Mouse (Mus musculus) midbrain, embryonic 14.5 days (tissue): ENCODE measurements at regions not wholly inside any gene's neighbourhood (a gene's known extent, or its start where the extent isn't known, plus 50 kb on each side); places are given as distances from the start of the nearest gene placed in this dataset.
A peak's percentile ranks its signal among the peaks of the same experiment; 100 is the strongest.

ENCODE experiments used
- ATAC-seq: fragments of 200-750 bp; cut with Nextera tagmentation; 2 replicates; pipeline ENCODE4 v1.8.0; 2017; ENCODE audit warnings: moderate number of reproducible peaks, moderate library complexity; ENCODE audit not compliant: low FRiP score, low TSS enrichment
- DNase-seq: peaks from one replicate; pipeline ENCODE4 v3.0.0-alpha.2; 2015
- H3K27ac ChIP-seq: fragments of 300-500 bp; sonication (generic); replicated peaks from 2 replicates; pipeline ENCODE4 v1.5.1; 2014; ENCODE audit warnings: mild to moderate bottlenecking, low read depth, low read length, moderate library complexity
- H3K27me3 ChIP-seq: fragments of 300-500 bp; sonication (generic); 2 replicates; pipeline ENCODE4 v1.6.1; 2014; ENCODE audit warnings: low read length, control low read depth, mixed read lengths; ENCODE audit not compliant: control insufficient read depth, insufficient read depth
- H3K36me3 ChIP-seq: fragments of 300-500 bp; sonication (generic); 2 replicates; pipeline ENCODE4 v1.6.1; 2014; ENCODE audit warnings: low read length, control low read depth; ENCODE audit not compliant: control insufficient read depth, insufficient read depth
- H3K4me1 ChIP-seq: fragments of 300-500 bp; sonication (generic); 2 replicates; pipeline ENCODE4 v1.6.1; 2014; ENCODE audit warnings: mild to moderate bottlenecking, antibody characterized with exemption, low read length, control low read depth; ENCODE audit not compliant: control insufficient read depth, insufficient read depth
- H3K4me2 ChIP-seq: fragments of 300-500 bp; sonication (generic); 2 replicates; pipeline ENCODE4 v1.6.1; 2014; ENCODE audit warnings: mild to moderate bottlenecking, low read length, moderate library complexity
- H3K4me3 ChIP-seq: fragments of 300-500 bp; sonication (generic); replicated peaks from 2 replicates; pipeline ENCODE4 v1.5.1; 2014; ENCODE audit warnings: low read depth, low read length
- H3K9ac ChIP-seq: fragments of 300-500 bp; sonication (generic); replicated peaks from 2 replicates; pipeline ENCODE4 v1.6.1; 2014; ENCODE audit warnings: mild to moderate bottlenecking, low read length, moderate library complexity
- H3K9me3 ChIP-seq: fragments of 300-500 bp; sonication (generic); 2 replicates; pipeline ENCODE4 v1.6.1; 2016; ENCODE audit warnings: low read length, control low read depth, mixed read lengths; ENCODE audit not compliant: control insufficient read depth
- WGBS: fragments of 180-500 bp; shearing (Covaris S2); extraction: QIAGEN DNeasy Blood & Tissue Kit; methylation state at CpG from one replicate; pipeline ENCODE4 v1.1.7; 2014; 5-methylcytosine and 5-hydroxymethylcytosine counted together

GRCm38 (mm10) chr3:40441092-40442036 is 89.7 kb upstream of the Intu start:
- Histone ChIP-seq H3K9ac (no peak overlapping the region), H3K4me2 (no peak overlapping the region), H3K4me3 (no peak overlapping the region), H3K9me3 (no peaks in the 10 kb centered on the region), H3K27ac (no peak overlapping the region), H3K4me1 (no peaks in the 10 kb centered on the region; the same call in 1 of the 2 replicates), H3K27me3 (no peaks in the 10 kb centered on the region), H3K36me3 (no peaks in the 10 kb centered on the region)
- DNase-seq: peak; percentile 12
- WGBS: 58% methylated on average over 14 of the region's 14 CpGs
- ATAC-seq: no peak

GRCm38 (mm10) chr3:40443788-40444595 is 87.1 kb upstream of the Intu start:
- H3K9me3 ChIP-seq: no peaks in the 10 kb centered on the region
- 32% methylated on average over 20 of the region's 20 CpGs for WGBS
- H3K4me2 ChIP-seq: peak overlapping the region; percentile 51
- H3K36me3 ChIP-seq: no peaks in the 10 kb centered on the region
- peak overlapping the region; percentile 19 for H3K4me3 ChIP-seq
- DNase-seq (peak; percentile 92), ATAC-seq (peak; percentile 59; the same call in 1 of the 2 replicates)
- 0 out of 2 replicates have a peak overlapping the region, but pooled peaks have one; percentile 14 for H3K9ac ChIP-seq
- no peaks in the 10 kb centered on the region; the same call in 1 of the 2 replicates for H3K4me1 ChIP-seq
- H3K27ac ChIP-seq: 0 out of 2 replicates have a peak overlapping the region, but pooled peaks have one; percentile 32
- no peaks in the 10 kb centered on the region for H3K27me3 ChIP-seq

DNA sequence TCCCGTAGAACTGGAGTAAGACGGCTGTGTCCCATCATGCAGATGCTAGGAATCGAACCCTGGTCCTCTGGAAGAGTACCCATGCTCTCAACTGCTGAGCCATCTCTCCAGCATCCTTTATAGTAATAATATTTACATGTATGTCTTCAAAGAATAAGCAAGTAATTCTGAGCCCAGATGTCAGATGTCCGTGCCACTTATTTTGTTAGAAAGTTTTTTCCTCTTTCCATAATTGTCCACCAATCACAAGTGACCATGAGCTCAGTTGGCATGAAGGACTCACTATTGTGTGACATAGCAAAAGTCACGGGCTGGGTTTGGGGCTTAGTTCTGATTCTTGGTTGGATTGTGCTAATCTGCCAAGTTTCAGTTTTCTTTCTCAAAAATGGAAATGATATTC is 78.1 kb upstream of the Intu start:
- no peak overlapping the region for H3K4me2 ChIP-seq
- H3K9me3 ChIP-seq: no peaks in the 10 kb centered on the region
- H3K9ac ChIP-seq: no peak overlapping the region
- no peaks in the 10 kb centered on the region for H3K4me1 ChIP-seq
- H3K36me3 ChIP-seq: no peaks in the 10 kb centered on the region
- ATAC-seq (no peak), DNase-seq (no peak)
- WGBS: 89% methylated on average over 5 of the region's 5 CpGs
- H3K4me3 ChIP-seq: no peak overlapping the region
- no peak overlapping the region for H3K27ac ChIP-seq
- H3K27me3 ChIP-seq: no peaks in the 10 kb centered on the region

- Histone ChIP-seq H3K4me2 (no peak overlapping the region), H3K9ac (no peak overlapping the region), H3K27me3 (no peaks in the 10 kb centered on the region), H3K27ac (no peak overlapping the region), H3K4me3 (no peak overlapping the region), H3K36me3 (no peaks in the 10 kb centered on the region), H3K9me3 (no peaks in the 10 kb centered on the region), H3K4me1 (no peaks in the 10 kb centered on the region)
- no peak for ATAC-seq
- WGBS: 68% methylated on average over 4 of the region's 4 CpGs
- DNase-seq: no peak
These were observed 77.5 kb upstream of the Intu start for GRCm38 (mm10) chr3:40453552-40453951.

GRCm38 (mm10) chr3:40456070-40456469 is 75.0 kb upstream of the Intu start:
- Histone ChIP-seq H3K36me3 (no peaks in the 10 kb centered on the region), H3K4me2 (no peak overlapping the region), H3K27ac (no peak overlapping the region), H3K27me3 (no peaks in the 10 kb centered on the region), H3K4me3 (no peak overlapping the region), H3K4me1 (no peaks in the 10 kb centered on the region), H3K9me3 (no peaks in the 10 kb centered on the region), H3K9ac (no peak overlapping the region)
- no peak for ATAC-seq
- WGBS: 69% methylated on average over 2 of the region's 2 CpGs
- no peak for DNase-seq

GRCm38 (mm10) chr3:40458490-40458889 is 72.6 kb upstream of the Intu start:
- no peak overlapping the region for H3K27ac ChIP-seq
- WGBS: 86% methylated on average over 5 of the region's 5 CpGs
- DNase-seq: no peak
- no peak overlapping the region for H3K9ac ChIP-seq
- H3K9me3 ChIP-seq: no peaks in the 10 kb centered on the region
- H3K4me2 ChIP-seq: no peak overlapping the region
- no peaks in the 10 kb centered on the region for H3K36me3 ChIP-seq
- no peaks in the 10 kb centered on the region for H3K4me1 ChIP-seq
- no peak for ATAC-seq
- no peak overlapping the region for H3K4me3 ChIP-seq
- H3K27me3 ChIP-seq: no peaks in the 10 kb centered on the region

- Histone ChIP-seq H3K27ac (no peak overlapping the region), H3K4me3 (no peak overlapping the region), H3K9me3 (no peaks in the 10 kb centered on the region; the same call in 1 of the 2 replicates), H3K4me2 (no peak overlapping the region), H3K36me3 (no peaks in the 10 kb centered on the region), H3K9ac (no peak overlapping the region), H3K4me1 (no peaks in the 10 kb centered on the region), H3K27me3 (no peaks in the 10 kb centered on the region)
- DNase-seq (no peak), ATAC-seq (no peak)
- WGBS: 89% methylated on average over 5 of the region's 5 CpGs
These were observed 67.6 kb upstream of the Intu start for GRCm38 (mm10) chr3:40463446-40463845.

- H3K4me2 ChIP-seq: no peak overlapping the region
- ATAC-seq (no peak), DNase-seq (no peak)
- WGBS: 78% methylated on average over 6 of the region's 6 CpGs
- no peaks in the 10 kb centered on the region for H3K36me3 ChIP-seq
- H3K4me1 ChIP-seq: no peaks in the 10 kb centered on the region
- H3K9ac ChIP-seq: no peak overlapping the region
- H3K9me3 ChIP-seq: no peaks in the 10 kb centered on the region; the same call in 1 of the 2 replicates
- H3K27me3 ChIP-seq: no peaks in the 10 kb centered on the region
- H3K27ac ChIP-seq: no peak overlapping the region
- H3K4me3 ChIP-seq: no peak overlapping the region
These were observed 61.0 kb upstream of the Intu start for GRCm38 (mm10) chr3:40470101-40470500.
